Mouse (Mus musculus) liver, embryonic 16.5 days (tissue): ENCODE results near the gene Nt5c1b. TPM values are rescaled to one million over a fixed set of nuclear protein-coding genes. Genes with fewer than 3 reads are reported as not detected.

ENCODE experiments used
- ATAC-seq: fragments of 200-750 bp; cut with Nextera tagmentation; 2 replicates; pipeline ENCODE4 v1.8.0; 2017; ENCODE audit warnings: low read depth, mild to moderate bottlenecking, moderate number of reproducible peaks, moderate library complexity
- H3K27ac ChIP-seq: fragments of 300-500 bp; sonication (generic); 2 replicates; pipeline ENCODE4 v1.5.1; 2014; ENCODE audit warnings: mild to moderate bottlenecking, low read length
- H3K27me3 ChIP-seq: fragments of 300-500 bp; sonication (generic); 2 replicates; pipeline ENCODE4 v1.6.1; 2014; ENCODE audit warnings: low read depth, low read length, mixed read lengths; ENCODE audit not compliant: control insufficient read depth, insufficient read depth
- H3K36me3 ChIP-seq: fragments of 300-500 bp; sonication (generic); 2 replicates; pipeline ENCODE4 v1.6.1; 2014; ENCODE audit warnings: mild to moderate bottlenecking; ENCODE audit not compliant: control insufficient read depth, insufficient read depth
- H3K4me1 ChIP-seq: fragments of 300-500 bp; sonication (generic); 2 replicates; pipeline ENCODE4 v1.6.1; 2014; ENCODE audit warnings: low read depth, low read length, mixed read lengths; ENCODE audit not compliant: control insufficient read depth
- H3K4me2 ChIP-seq: fragments of 300-500 bp; sonication (generic); 2 replicates; pipeline ENCODE4 v1.6.1; 2014; ENCODE audit warnings: low read depth, low read length, mixed read lengths
- H3K4me3 ChIP-seq: fragments of 300-500 bp; sonication (generic); 2 replicates; pipeline ENCODE4 v1.5.1; 2014; ENCODE audit warnings: low read depth, mild to moderate bottlenecking, low read length
- H3K9ac ChIP-seq: fragments of 300-500 bp; sonication (generic); 2 replicates; pipeline ENCODE4 v1.6.1; 2014; ENCODE audit warnings: low read depth, low read length
- H3K9me3 ChIP-seq: fragments of 300-500 bp; sonication (generic); replicated peaks from 2 replicates; pipeline ENCODE4 v1.6.1; 2016; ENCODE audit warnings: low read length; ENCODE audit not compliant: control insufficient read depth
- WGBS: fragments of 180-500 bp; shearing (Covaris S2); extraction: QIAGEN DNeasy Blood & Tissue Kit; methylation state at CpG from one replicate; pipeline ENCODE4 v1.1.7; 2014; ENCODE audit not compliant: insufficient replicate concordance; 5-methylcytosine and 5-hydroxymethylcytosine counted together
- polyA plus RNA-seq: library from polyadenylated mRNA; unstranded; fragments of >200 nt; fragmentation: Nextera tagmentation; extraction: Ambion mirVana; gene quantifications from 2 replicates; pipeline ENCODE4 v1.2.1, GENCODE M21; 2015

The Nt5c1b gene
- polyA plus RNA-seq: not detected in 2 replicates

DNA sequence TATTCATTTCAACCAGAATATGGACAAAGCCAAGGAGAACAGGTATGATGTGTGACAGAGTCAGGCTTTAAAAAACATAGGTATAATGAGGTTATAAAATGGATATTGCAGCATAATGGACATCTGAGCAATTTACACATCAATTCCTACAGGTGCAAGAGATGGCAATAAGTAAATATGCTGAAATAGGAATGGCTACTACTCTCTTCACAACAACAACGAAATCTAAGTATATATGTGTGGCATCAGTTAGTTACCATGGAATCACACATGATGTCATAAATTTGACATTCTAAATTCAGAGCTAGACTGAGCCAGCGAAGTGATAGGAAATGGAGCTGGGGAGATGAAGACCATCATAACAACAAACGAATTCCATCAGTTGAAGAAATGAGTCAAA is at the start of gene Nt5c1b:
Gene Nt5c1b (plus strand): TSS at position 301 of the 400 bp plus-strand sequence.
- no peak for ATAC-seq
- 45% methylated on average over 3 of the region's 3 CpGs for WGBS
- H3K9me3 ChIP-seq: no peaks in the 10 kb centered on the region
- H3K4me3 ChIP-seq: no peak within 1 kb of the TSS
- H3K27ac ChIP-seq: no peak within 1 kb of the TSS
- no peak within 1 kb of the TSS for H3K9ac ChIP-seq
- no peaks in the 10 kb centered on the region for H3K4me1 ChIP-seq
- H3K36me3 ChIP-seq: no peaks in the 10 kb centered on the region
- H3K27me3 ChIP-seq: no peaks in the 10 kb centered on the region
- no peak within 1 kb of the TSS for H3K4me2 ChIP-seq

DNA sequence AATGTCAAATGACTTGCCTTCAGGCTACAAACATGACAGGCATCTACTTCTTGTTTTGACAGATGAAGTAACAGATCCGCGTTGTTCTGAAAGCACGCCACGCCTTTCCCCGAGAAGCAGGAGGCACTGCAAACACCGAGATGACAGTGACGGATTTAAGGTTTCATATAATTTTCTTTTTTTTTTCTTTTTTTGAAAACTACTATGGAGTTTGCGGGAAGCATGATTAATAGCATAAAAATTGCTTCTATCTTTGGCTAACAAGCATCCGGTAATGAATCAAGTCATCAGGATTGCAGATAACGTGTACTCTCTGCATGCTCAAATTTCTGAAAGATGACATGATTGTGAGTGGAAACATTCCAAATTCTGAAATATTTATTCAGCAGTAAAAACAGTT is 42.1 kb upstream of the Nt5c1b start:
- H3K36me3 ChIP-seq: no peaks in the 10 kb centered on the region
- 76% methylated on average over 10 of the region's 10 CpGs for WGBS
- no peak overlapping the region for H3K4me2 ChIP-seq
- no peaks in the 10 kb centered on the region for H3K9me3 ChIP-seq
- H3K4me3 ChIP-seq: no peak overlapping the region
- no peaks in the 10 kb centered on the region for H3K4me1 ChIP-seq
- ATAC-seq: no peak
- H3K27ac ChIP-seq: no peak overlapping the region
- H3K9ac ChIP-seq: no peak overlapping the region
- no peaks in the 10 kb centered on the region for H3K27me3 ChIP-seq

DNA sequence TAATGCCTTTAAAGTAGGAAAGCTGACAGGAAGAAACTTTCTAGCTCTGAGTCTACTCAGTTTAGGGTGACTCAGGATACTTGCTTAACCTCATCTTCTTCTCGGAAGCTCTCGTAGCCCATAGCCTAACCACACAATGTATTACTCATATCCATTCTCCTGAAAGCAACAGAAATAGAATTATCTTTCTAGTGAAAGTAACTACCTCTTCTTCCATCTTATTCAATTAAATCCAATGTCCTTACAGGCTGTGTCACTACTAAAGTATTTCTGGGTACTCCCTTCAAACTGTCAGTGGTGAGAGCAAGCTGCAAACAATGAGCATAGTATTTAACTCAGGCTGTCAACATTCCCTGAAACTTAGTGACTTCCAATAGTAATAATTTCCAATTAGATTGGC is 40.3 kb upstream of the Nt5c1b start:
- H3K9ac ChIP-seq: no peak overlapping the region
- WGBS: 69% methylated on average over 2 of the region's 2 CpGs
- no peaks in the 10 kb centered on the region for H3K4me1 ChIP-seq
- no peak overlapping the region for H3K4me2 ChIP-seq
- H3K9me3 ChIP-seq: no peaks in the 10 kb centered on the region
- H3K4me3 ChIP-seq: no peak overlapping the region
- H3K27me3 ChIP-seq: no peaks in the 10 kb centered on the region
- no peak overlapping the region for H3K27ac ChIP-seq
- ATAC-seq: no peak
- H3K36me3 ChIP-seq: no peaks in the 10 kb centered on the region

DNA sequence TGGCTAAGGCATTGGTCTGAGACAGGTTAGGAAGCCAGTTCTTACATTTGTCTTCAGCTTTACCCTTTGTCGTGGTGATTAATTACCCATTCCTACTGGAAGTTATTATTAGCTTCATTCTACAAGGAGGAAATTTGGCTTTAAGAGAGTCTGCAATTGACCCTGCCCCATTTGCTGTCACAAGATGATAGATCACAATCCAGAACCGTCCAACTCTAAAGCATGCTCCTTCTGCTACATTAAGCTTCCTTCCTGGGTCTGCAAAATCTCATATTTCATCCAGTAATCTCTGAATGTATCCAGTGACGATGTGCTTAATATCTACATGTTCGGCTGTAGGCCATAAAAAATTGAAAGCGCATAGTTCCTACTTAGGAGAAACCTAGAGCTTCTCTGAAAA is 29.2 kb upstream of the Nt5c1b start:
- H3K36me3 ChIP-seq: no peaks in the 10 kb centered on the region
- H3K4me3 ChIP-seq: no peak overlapping the region
- WGBS: 61% methylated on average over 5 of the region's 5 CpGs
- H3K9me3 ChIP-seq: no peaks in the 10 kb centered on the region
- H3K27ac ChIP-seq: no peak overlapping the region
- no peak overlapping the region for H3K9ac ChIP-seq
- ATAC-seq: no peak
- H3K4me2 ChIP-seq: no peak overlapping the region
- no peaks in the 10 kb centered on the region for H3K27me3 ChIP-seq
- no peaks in the 10 kb centered on the region for H3K4me1 ChIP-seq

DNA sequence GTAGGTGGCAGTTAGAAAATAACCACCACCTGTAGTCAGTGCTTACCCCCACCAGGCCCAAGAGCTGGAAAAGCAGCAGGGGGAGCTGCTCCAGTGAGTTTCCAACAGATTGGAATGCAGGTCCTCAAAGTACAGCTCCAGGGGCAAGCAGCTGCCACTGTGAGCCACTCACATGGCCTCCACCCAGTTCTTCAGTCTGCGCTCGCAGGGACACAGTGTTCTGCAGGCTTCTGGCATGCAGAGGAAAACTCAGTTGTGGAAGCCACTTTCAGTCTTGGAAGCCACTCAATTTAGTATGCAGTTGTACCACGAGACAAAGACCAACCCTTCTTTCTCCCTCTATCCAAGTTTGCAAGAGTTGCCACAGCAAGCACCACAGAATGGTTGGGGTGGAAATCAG is 19.1 kb upstream of the Nt5c1b start:
- Histone ChIP-seq H3K9me3 (no peaks in the 10 kb centered on the region), H3K4me2 (no peak overlapping the region), H3K9ac (no peak overlapping the region), H3K4me1 (no peaks in the 10 kb centered on the region), H3K27me3 (no peaks in the 10 kb centered on the region), H3K36me3 (no peaks in the 10 kb centered on the region), H3K4me3 (no peak overlapping the region), H3K27ac (no peak overlapping the region)
- WGBS: 43% methylated on average over 3 of the region's 3 CpGs
- no peak for ATAC-seq

DNA sequence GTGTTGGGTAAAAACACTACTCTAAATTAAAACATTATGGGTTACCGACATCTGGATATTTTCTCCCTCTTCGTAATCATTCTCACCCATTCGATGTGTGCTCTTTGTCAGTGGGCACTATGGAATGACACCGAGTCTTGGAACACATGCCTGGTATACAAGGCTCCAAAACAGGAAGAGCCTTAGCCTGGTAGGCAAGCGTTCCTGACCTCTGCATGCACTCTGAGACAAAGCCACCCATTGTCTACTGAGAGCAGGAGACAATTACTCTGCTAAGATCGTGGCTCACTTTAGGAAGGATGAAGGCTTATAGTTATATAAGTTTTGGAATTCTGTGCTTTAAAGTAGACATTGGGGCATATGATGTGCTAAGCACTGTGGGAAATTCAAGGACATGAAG is 12.0 kb upstream of the Nt5c1b start:
- H3K4me3 ChIP-seq: no peak overlapping the region
- no peaks in the 10 kb centered on the region for H3K4me1 ChIP-seq
- H3K27me3 ChIP-seq: no peaks in the 10 kb centered on the region
- no peak overlapping the region for H3K27ac ChIP-seq
- no peaks in the 10 kb centered on the region for H3K36me3 ChIP-seq
- H3K9me3 ChIP-seq: no peaks in the 10 kb centered on the region
- no peak for ATAC-seq
- WGBS: 41% methylated on average over 6 of the region's 6 CpGs
- H3K9ac ChIP-seq: no peak overlapping the region
- H3K4me2 ChIP-seq: no peak overlapping the region

DNA sequence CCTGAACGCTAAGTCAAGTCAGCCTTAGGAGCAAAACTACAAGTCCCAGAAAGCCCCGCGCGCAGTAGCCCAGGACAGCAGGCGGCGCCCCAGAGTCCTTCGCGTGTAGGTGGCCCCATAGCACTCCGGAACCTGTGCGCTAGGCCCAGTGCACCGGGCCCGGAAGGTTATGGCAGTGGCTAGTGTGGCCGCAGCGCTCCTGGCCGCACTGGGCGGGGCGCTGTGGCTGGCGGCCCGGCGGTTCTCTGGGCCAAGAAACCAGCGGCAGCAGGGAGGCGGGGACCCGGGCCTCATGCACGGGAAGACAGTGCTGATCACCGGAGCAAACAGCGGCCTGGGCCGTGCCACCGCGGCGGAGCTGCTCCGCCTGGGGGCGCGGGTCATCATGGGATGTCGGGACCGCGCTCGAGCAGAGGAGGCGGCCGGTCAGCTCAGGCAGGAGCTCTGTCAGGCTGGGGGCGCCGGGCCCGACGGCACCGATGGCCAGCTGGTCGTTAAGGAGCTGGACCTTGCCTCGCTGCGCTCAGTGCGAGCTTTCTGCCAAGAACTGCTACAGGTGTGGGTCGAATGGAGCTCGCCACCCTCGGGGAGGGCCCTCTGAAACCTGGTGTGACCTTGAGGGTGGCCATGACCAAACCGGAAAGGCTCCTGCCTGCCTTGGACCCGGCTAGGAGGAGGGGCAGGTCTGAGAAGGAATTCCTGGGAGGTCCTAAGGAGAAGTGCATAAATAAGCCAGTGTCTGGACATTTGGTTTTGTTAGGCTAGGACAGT is 21.1 kb downstream of the Nt5c1b start, which contains the start of gene Rdh14:
Gene Rdh14 (plus strand): TSS at position 102 of the 771 bp plus-strand sequence.
- peak within 1 kb of the TSS; percentile 89 for H3K9ac ChIP-seq
- H3K4me3 ChIP-seq: peak within 1 kb of the TSS; percentile 80
- WGBS: under 1% methylated on average over 43 of the region's 53 CpGs
- no peaks in the 10 kb centered on the region for H3K9me3 ChIP-seq
- peaks cover 3% of the 10 kb centered on the region for H3K4me1 ChIP-seq
- no peaks in the 10 kb centered on the region for H3K36me3 ChIP-seq
- peak; percentile 98 for ATAC-seq
- peak within 1 kb of the TSS; percentile 91 for H3K27ac ChIP-seq
- H3K4me2 ChIP-seq: peak within 1 kb of the TSS; percentile 73
- H3K27me3 ChIP-seq: no peaks in the 10 kb centered on the region

DNA sequence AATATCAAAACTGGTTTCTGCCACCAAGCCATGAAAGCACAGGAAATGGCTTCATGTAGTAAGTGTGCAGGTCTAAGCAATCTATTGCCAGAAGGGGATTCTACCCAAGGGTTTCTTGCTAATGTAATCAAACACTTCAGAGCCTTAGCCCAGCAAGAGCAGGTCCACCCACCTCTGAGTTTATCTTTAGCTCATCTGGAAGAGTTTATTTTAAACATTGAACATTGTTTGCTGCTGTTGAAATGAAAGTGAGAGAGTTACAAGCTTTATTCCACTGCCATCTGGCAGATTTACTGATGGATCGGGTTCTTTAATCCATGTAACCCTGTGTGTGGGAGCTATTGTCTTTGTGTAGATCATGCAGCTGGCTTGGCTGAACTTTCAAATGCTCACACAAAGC is 31.0 kb downstream of the Nt5c1b start:
- H3K36me3 ChIP-seq: no peaks in the 10 kb centered on the region
- WGBS: 71% methylated on average over 1 of the region's 1 CpGs

DNA sequence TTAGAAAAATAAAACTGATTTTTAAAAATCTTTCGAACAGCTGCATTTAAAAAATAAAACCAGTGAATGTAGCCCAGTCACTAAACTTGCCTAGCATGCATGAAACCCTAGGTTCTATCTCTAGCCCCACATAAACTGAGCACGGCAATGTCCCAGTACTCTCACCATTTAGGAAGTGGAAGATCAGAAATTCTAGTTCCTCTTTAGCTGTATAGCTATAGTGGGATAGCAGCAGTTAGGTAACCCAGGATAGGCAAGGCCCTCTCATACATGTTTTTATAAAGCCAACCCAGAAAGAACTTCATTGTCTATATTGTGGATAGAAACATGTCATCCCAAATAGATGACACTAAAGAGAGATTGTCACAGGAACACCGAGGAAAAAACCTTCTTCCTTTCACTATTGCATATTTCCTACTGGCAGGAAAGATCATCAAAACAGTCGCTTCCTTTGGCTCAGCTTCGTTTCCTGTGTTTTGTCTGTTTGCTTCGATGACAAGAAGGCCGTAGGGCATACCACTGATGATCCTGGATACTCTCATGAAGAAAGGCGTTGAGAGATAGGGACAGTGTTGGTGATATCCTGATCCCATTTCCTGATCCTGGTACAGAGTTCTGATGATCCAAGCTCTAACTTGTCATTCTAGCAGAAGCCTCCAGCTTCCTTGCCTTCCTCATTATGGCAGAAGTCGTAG is 32.8 kb downstream of the Nt5c1b start:
- 30% methylated on average over 9 of the region's 9 CpGs for WGBS
- ATAC-seq: no peak
- Histone ChIP-seq H3K27me3 (no peaks in the 10 kb centered on the region), H3K4me3 (no peak overlapping the region), H3K36me3 (no peaks in the 10 kb centered on the region), H3K4me1 (no peaks in the 10 kb centered on the region), H3K9ac (no peak overlapping the region), H3K4me2 (no peak overlapping the region), H3K9me3 (no peaks in the 10 kb centered on the region), H3K27ac (no peak overlapping the region)

More for the DNA sequence above, 31.0 kb downstream of the Nt5c1b start:
- no peaks in the 10 kb centered on the region for H3K4me1 ChIP-seq
- no peak overlapping the region for H3K27ac ChIP-seq
- no peak overlapping the region for H3K9ac ChIP-seq
- no peak overlapping the region for H3K4me2 ChIP-seq
- no peak overlapping the region for H3K4me3 ChIP-seq
- no peaks in the 10 kb centered on the region for H3K27me3 ChIP-seq
- no peaks in the 10 kb centered on the region for H3K9me3 ChIP-seq
- no peak for ATAC-seq
